Mouse (Mus musculus) embryonic facial prominence, embryonic 13.5 days (tissue): ENCODE results near the gene Sprtn. TPM values are rescaled to one million over a fixed set of nuclear protein-coding genes. Genes with fewer than 3 reads are reported as not detected.

Source experiments
- ATAC-seq: fragments of 200-750 bp; cut with Nextera tagmentation; 2 replicates; pipeline ENCODE4 v1.8.0; 2017; ENCODE audit warnings: low read depth; ENCODE audit not compliant: insufficient number of reproducible peaks, insufficient read depth, low FRiP score, low TSS enrichment
- H3K27ac ChIP-seq: fragments of 300-500 bp; sonication (generic); 2 replicates; pipeline ENCODE4 v1.5.1; 2015; ENCODE audit warnings: moderate library complexity, mild to moderate bottlenecking, inconsistent platforms
- H3K27me3 ChIP-seq: fragments of 300-500 bp; sonication (generic); 2 replicates; pipeline ENCODE4 v1.6.1; 2015; ENCODE audit warnings: mild to moderate bottlenecking, inconsistent platforms
- H3K36me3 ChIP-seq: fragments of 300-500 bp; sonication (generic); 2 replicates; pipeline ENCODE4 v1.6.1; 2015; ENCODE audit warnings: mild to moderate bottlenecking, inconsistent platforms
- H3K4me1 ChIP-seq: fragments of 300-500 bp; sonication (generic); 2 replicates; pipeline ENCODE4 v1.6.1; 2015; ENCODE audit warnings: inconsistent platforms
- H3K4me2 ChIP-seq: fragments of 300-500 bp; sonication (generic); 2 replicates; pipeline ENCODE4 v1.6.1; 2015; ENCODE audit warnings: moderate library complexity, mild to moderate bottlenecking, inconsistent platforms
- H3K4me3 ChIP-seq: fragments of 300-500 bp; sonication (generic); 2 replicates; pipeline ENCODE4 v1.5.1; 2015; ENCODE audit warnings: mild to moderate bottlenecking, inconsistent platforms
- H3K9ac ChIP-seq: fragments of 300-500 bp; sonication (generic); 2 replicates; pipeline ENCODE4 v1.6.1; 2015; ENCODE audit warnings: mild to moderate bottlenecking, inconsistent platforms
- H3K9me3 ChIP-seq: fragments of 300-500 bp; sonication (generic); 2 replicates; pipeline ENCODE4 v1.6.1; 2016; ENCODE audit warnings: inconsistent platforms
- WGBS: fragments of 180-500 bp; shearing (Covaris S2); methylation state at CpG from one replicate; pipeline ENCODE4 v1.1.7; 2015; ENCODE audit warnings: mixed read lengths; 5-methylcytosine and 5-hydroxymethylcytosine counted together
- polyA plus RNA-seq: library from polyadenylated mRNA; unstranded; fragments of >200 nt; fragmentation: Nextera tagmentation; extraction: Ambion mirVana; gene quantifications from 2 replicates; pipeline ENCODE4 v1.2.1, GENCODE M21; 2015

The Sprtn gene
- 10.4 and 10.7 TPM in 2 replicates for polyA plus RNA-seq

- H3K27me3 ChIP-seq = no peaks in the 10 kb centered on the region
- peak within 1 kb of the TSS; percentile 98 for H3K4me2 ChIP-seq
- H3K27ac ChIP-seq = peak within 1 kb of the TSS; percentile 85
- peak; percentile 86 for ATAC-seq
- peaks cover 39% of the 10 kb centered on the region for H3K4me1 ChIP-seq
- peaks cover 44% of the 10 kb centered on the region for H3K36me3 ChIP-seq
- H3K9ac ChIP-seq = peak within 1 kb of the TSS; percentile 88
- H3K4me3 ChIP-seq = peak within 1 kb of the TSS; percentile 94
- no peaks in the 10 kb centered on the region for H3K9me3 ChIP-seq
- WGBS = under 1% methylated on average over 114 of the region's 114 CpGs
Observed at GRCm38 (mm10) chr8:124897386-124898250, at the start of gene Sprtn, which contains the start of gene Exoc8. Gene Sprtn, plus strand, starts transcription at chr8:124897886. Gene Exoc8, minus strand, starts transcription at chr8:124897705.

GRCm38 (mm10) chr8:124853511-124853910, 44.2 kb upstream of the Sprtn start:
- ATAC-seq = no peak
- Histone ChIP-seq H3K9ac (no peak overlapping the region), H3K27me3 (no peaks in the 10 kb centered on the region), H3K36me3 (peaks cover 63% of the 10 kb centered on the region), H3K27ac (no peak overlapping the region), H3K4me3 (no peak overlapping the region), H3K4me1 (no peaks in the 10 kb centered on the region), H3K9me3 (peaks cover 29% of the 10 kb centered on the region), H3K4me2 (no peak overlapping the region)
- 100% methylated on average over 1 of the region's 1 CpGs for WGBS

GRCm38 (mm10) chr8:124859466-124859865, 38.2 kb upstream of the Sprtn start:
- Histone ChIP-seq H3K9ac (no peak overlapping the region), H3K9me3 (peaks cover 13% of the 10 kb centered on the region), H3K4me3 (no peak overlapping the region), H3K4me1 (peaks cover 10% of the 10 kb centered on the region), H3K36me3 (peaks cover 64% of the 10 kb centered on the region), H3K4me2 (no peak overlapping the region), H3K27ac (no peak overlapping the region), H3K27me3 (no peaks in the 10 kb centered on the region)
- ATAC-seq = no peak

- H3K4me2 ChIP-seq = no peak overlapping the region
- H3K4me1 ChIP-seq = peaks cover 13% of the 10 kb centered on the region
- 88% methylated on average over 3 of the region's 3 CpGs for WGBS
- H3K4me3 ChIP-seq = no peak overlapping the region
- ATAC-seq = no peak
- no peak overlapping the region for H3K9ac ChIP-seq
- peaks cover 8% of the 10 kb centered on the region; the same call in 1 of the 2 replicates for H3K9me3 ChIP-seq
- peaks cover 57% of the 10 kb centered on the region for H3K36me3 ChIP-seq
- H3K27ac ChIP-seq = no peak overlapping the region
- no peaks in the 10 kb centered on the region for H3K27me3 ChIP-seq
Observed at GRCm38 (mm10) chr8:124860188-124860587, 37.5 kb upstream of the Sprtn start.

- H3K9ac ChIP-seq = peak within 1 kb of the TSS; percentile 97
- peak; percentile 95 for ATAC-seq
- H3K9me3 ChIP-seq = no peaks in the 10 kb centered on the region
- no peaks in the 10 kb centered on the region for H3K27me3 ChIP-seq
- peaks cover 41% of the 10 kb centered on the region for H3K36me3 ChIP-seq
- peak within 1 kb of the TSS; percentile 92 for H3K27ac ChIP-seq
- peaks cover 13% of the 10 kb centered on the region for H3K4me1 ChIP-seq
- WGBS = 1% methylated on average over 54 of the region's 55 CpGs
- peak within 1 kb of the TSS; percentile 75 for H3K4me2 ChIP-seq
- H3K4me3 ChIP-seq = peak within 1 kb of the TSS; percentile 93
Observed at GRCm38 (mm10) chr8:124862321-124863162, 35.1 kb upstream of the Sprtn start, which contains the start of the genes Gnpat and 2810004N23Rik. Gene Gnpat, plus strand, starts transcription at chr8:124863033. Gene 2810004N23Rik, minus strand, starts transcription at chr8:124863120.

GRCm38 (mm10) chr8:124863163-124863677, 34.5 kb upstream of the Sprtn start:
- Histone ChIP-seq H3K9ac (peak overlapping the region; percentile 97), H3K4me2 (peak overlapping the region; percentile 75), H3K27ac (peak overlapping the region; percentile 92), H3K36me3 (peaks cover 35% of the 10 kb centered on the region), H3K4me3 (peak overlapping the region; percentile 93), H3K4me1 (peaks cover 13% of the 10 kb centered on the region), H3K27me3 (no peaks in the 10 kb centered on the region), H3K9me3 (no peaks in the 10 kb centered on the region)
- ATAC-seq = peak; percentile 75
- WGBS = under 1% methylated on average over 33 of the region's 33 CpGs

GRCm38 (mm10) chr8:124863729-124864128, 34.0 kb upstream of the Sprtn start:
- ATAC-seq = no peak
- 11% methylated on average over 8 of the region's 8 CpGs for WGBS
- Histone ChIP-seq H3K4me2 (peak overlapping the region; percentile 75), H3K4me1 (peaks cover 13% of the 10 kb centered on the region), H3K9me3 (no peaks in the 10 kb centered on the region), H3K36me3 (peaks cover 30% of the 10 kb centered on the region), H3K27ac (peak overlapping the region; percentile 92; the same call in 1 of the 2 replicates), H3K9ac (peak overlapping the region; percentile 97), H3K27me3 (no peaks in the 10 kb centered on the region), H3K4me3 (peak overlapping the region; percentile 93)

- H3K4me2 ChIP-seq = no peak overlapping the region
- peaks cover 20% of the 10 kb centered on the region for H3K36me3 ChIP-seq
- H3K27ac ChIP-seq = no peak overlapping the region
- WGBS = 85% methylated on average over 3 of the region's 3 CpGs
- no peaks in the 10 kb centered on the region for H3K9me3 ChIP-seq
- H3K27me3 ChIP-seq = no peaks in the 10 kb centered on the region
- H3K9ac ChIP-seq = no peak overlapping the region
- H3K4me3 ChIP-seq = no peak overlapping the region
- H3K4me1 ChIP-seq = peaks cover 11% of the 10 kb centered on the region
- no peak for ATAC-seq
Observed at GRCm38 (mm10) chr8:124866669-124867068, 31.0 kb upstream of the Sprtn start.

GRCm38 (mm10) chr8:124867126-124867525, 30.6 kb upstream of the Sprtn start:
- Histone ChIP-seq H3K9me3 (no peaks in the 10 kb centered on the region), H3K36me3 (peaks cover 24% of the 10 kb centered on the region), H3K9ac (no peak overlapping the region), H3K4me3 (no peak overlapping the region), H3K4me2 (no peak overlapping the region), H3K4me1 (peaks cover 8% of the 10 kb centered on the region), H3K27me3 (no peaks in the 10 kb centered on the region), H3K27ac (no peak overlapping the region)
- ATAC-seq = no peak
- 88% methylated on average over 2 of the region's 2 CpGs for WGBS

- H3K4me2 ChIP-seq = no peak overlapping the region
- 85% methylated on average over 6 of the region's 6 CpGs for WGBS
- 0 out of 2 replicates have a peak, but pooled peaks cover 3% of the 10 kb centered on the region for H3K4me1 ChIP-seq
- ATAC-seq = no peak
- peaks cover 50% of the 10 kb centered on the region for H3K36me3 ChIP-seq
- H3K27ac ChIP-seq = no peak overlapping the region
- H3K27me3 ChIP-seq = no peaks in the 10 kb centered on the region
- H3K9ac ChIP-seq = no peak overlapping the region
- H3K9me3 ChIP-seq = no peaks in the 10 kb centered on the region
- no peak overlapping the region for H3K4me3 ChIP-seq
Observed at GRCm38 (mm10) chr8:124869708-124870107, 28.0 kb upstream of the Sprtn start.

- H3K9ac ChIP-seq = no peak overlapping the region
- no peaks in the 10 kb centered on the region for H3K27me3 ChIP-seq
- ATAC-seq = no peak
- H3K36me3 ChIP-seq = peaks cover 67% of the 10 kb centered on the region
- H3K9me3 ChIP-seq = no peaks in the 10 kb centered on the region
- WGBS = 92% methylated on average over 7 of the region's 7 CpGs
- H3K4me2 ChIP-seq = no peak overlapping the region
- no peaks in the 10 kb centered on the region for H3K4me1 ChIP-seq
- H3K27ac ChIP-seq = no peak overlapping the region
- no peak overlapping the region for H3K4me3 ChIP-seq
Observed at GRCm38 (mm10) chr8:124871474-124871873, 26.2 kb upstream of the Sprtn start.
